Mouse (Mus musculus) urinary bladder, postnatal 10 days (tissue): ENCODE data around the gene Rbm39.
"Not testable (repeated sequence)": the region's sequence is repeated elsewhere in the genome, so short reads cannot be mapped to it uniquely, and the experiment has no call there.

Experiments
- DNase-seq: peaks from one replicate; pipeline ENCODE4 v3.0.0; 2022; ENCODE audit warnings: low spot score

Gene Rbm39

GRCm38 (mm10) chr2:156180094-156180821 lies at the start of gene Rbm39:
Gene Rbm39, minus strand, starts transcription at chr2:156180238.
- DNase-seq, result peak; percentile 100

- no peak for DNase-seq
Measured at GRCm38 (mm10) chr2:156229171-156229570, 49.1 kb upstream of the Rbm39 start.

DNA sequence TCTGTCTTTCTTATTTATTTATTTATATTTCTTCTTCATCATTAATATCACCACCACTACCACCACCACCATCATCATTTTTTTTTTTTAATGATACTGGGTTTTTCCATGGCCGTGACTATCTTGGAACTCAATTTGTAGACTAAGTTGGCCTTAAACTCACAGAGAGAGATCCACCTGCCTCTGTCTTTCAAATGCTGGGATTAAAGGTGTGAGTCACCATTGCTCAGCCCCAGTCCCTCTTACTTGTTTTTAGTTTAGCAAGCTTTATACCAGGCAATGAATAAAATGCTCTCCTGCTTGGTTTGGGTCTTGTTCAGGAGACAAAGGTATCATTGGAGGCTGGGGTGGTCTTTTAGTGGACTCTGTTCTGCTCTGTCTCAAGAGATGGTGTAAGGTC lies 47.7 kb upstream of the Rbm39 start:
- DNase-seq, result no peak

DNA sequence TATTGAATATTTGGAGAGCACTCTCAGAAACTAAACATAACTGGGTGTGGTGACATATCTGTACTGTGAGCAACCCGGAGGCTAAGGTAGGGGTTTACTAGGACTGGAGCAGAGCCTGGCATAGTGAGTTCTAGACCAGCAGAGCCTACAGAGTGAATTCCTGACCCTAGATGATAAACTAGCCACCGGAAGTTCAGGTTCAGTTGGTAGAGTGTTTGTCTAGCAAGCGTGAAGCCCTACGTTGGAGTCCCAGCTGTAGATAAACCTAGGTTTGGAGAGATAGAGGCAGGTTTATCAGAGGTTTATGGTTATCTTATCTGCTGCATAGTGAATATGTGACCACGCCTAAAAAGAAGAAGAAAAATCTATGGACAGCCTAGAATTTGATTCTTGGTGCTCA lies 44.0 kb upstream of the Rbm39 start:
- no peak for DNase-seq

- DNase-seq, result no peak
Measured at GRCm38 (mm10) chr2:156222100-156222499, 42.1 kb upstream of the Rbm39 start.

- DNase-seq, result no peak
Measured at GRCm38 (mm10) chr2:156217786-156218185, 37.7 kb upstream of the Rbm39 start.

- no peak for DNase-seq
Measured at GRCm38 (mm10) chr2:156203917-156204316, 23.9 kb upstream of the Rbm39 start.

DNA sequence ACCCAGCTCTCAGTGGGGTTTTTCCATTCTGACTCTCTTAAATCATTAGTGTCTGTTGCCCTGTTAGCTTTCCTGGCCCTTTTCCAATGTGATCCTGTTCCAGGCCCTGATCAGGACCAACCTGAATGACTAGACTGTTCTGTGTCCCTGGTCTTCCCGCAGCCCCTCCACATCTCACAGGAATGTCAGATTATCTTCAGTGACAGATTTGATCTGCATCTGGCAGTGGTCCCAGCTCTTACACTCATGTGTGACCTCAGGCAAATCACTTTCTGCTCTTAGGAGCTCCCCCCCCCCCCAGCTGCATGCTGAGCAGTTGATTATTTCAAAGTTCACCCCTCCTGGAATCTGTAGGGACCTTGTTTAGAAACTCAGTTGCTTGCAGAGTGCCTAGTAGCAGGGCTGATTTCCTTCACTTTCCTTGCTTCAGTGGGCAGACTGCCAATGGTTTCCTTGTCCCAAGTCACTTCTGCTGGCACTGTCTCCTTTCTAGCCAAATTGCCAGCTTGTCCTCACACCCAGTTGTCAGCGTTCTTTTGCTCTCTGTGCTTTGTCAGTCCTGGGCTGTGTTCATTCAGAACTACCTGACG lies 22.9 kb upstream of the Rbm39 start:
- DNase-seq, result no peak

- DNase-seq, result no peak
Measured at GRCm38 (mm10) chr2:156201486-156201885, 21.4 kb upstream of the Rbm39 start.

DNA sequence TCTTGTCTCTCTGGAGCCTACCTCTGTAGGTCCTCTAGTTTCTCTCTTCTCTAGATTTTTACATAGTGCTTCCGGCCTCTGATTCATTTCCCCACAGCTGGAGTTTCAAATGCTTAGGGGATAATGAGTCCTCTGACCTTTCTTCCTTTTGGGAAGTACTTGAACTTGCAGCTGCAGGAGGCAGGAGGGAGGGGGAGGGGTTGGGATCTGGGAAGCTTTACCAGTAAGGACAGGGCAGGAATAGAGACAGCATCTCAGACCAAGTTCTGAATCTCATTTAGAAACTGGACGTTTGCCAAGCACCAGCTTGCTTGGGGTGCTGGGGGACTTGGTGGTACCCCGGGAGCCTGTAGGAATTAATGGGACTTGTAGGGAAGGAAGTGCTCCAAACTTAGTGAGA lies 19.9 kb upstream of the Rbm39 start:
- DNase-seq, result no peak

- no peak for DNase-seq
Measured at GRCm38 (mm10) chr2:156197129-156197911, 17.3 kb upstream of the Rbm39 start.

DNA sequence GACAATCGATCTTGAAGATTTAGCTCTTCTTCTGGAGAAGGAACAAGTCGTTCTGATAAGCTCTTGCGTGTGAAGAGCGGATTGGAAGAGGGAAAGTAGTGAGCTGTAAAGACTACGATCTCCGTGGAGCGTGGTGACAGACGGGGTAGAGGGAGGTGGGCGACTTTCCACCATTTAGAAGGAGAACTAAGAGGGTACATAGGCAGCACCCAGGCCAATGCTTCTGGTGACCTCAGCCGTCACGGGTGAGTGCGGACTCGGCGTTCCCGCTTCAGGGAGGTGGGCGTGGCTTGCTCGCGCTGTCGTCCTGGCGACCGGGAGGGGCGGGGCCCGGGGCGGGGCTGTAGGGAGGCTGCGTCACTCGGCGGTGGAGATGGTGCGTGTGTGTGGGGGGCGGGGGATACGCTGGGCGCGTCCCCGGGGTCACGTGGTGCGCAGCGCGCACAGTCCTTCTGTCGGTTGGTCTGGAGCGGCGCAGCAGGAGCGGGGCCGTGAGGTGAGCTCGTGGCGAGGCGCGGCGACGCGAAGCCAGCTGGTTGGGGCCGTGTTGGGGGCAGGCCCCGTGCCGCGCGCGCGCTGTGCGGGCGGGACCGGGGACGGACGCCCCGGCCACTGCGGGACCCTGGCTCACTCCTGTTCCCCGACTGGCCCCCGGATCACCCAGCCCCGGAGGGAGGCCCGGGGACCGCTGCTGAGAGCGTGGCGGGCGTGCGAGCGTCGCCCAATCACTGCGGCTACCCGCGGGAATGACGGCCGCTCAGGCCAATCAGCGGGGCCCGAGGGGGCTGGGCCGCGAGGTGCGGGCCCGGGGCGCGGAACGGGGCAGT lies 16.5 kb upstream of the Rbm39 start, which contains the start of gene Phf20:
Gene Phf20 (plus strand): TSS at position 165 of the 827 bp plus-strand sequence.
- peak; percentile 95 for DNase-seq

- DNase-seq, result no peak
Measured at GRCm38 (mm10) chr2:156194571-156194970, 14.5 kb upstream of the Rbm39 start.

- no peak for DNase-seq
Measured at GRCm38 (mm10) chr2:156193066-156193862, 13.2 kb upstream of the Rbm39 start.

- no peak for DNase-seq
Measured at GRCm38 (mm10) chr2:156192068-156192467, 12.0 kb upstream of the Rbm39 start.

DNA sequence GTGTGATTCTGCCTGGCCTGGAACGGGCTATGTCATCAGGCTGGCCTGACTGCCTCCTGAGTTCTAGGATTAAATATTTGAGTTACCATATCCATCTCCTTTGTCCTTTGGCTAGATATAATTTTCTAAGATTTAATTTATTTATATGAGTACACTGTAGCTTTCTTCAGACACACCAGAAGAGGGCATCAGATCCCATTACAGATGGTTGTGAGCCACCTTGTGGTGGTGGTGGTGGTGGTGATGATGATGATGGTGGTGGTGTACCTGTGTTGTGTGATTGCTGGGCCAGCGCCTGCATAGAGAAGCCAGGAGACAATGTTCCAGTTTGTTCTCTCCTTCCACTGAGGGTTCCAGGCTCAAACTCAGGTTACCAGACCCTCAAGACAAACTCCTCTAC lies 11.5 kb upstream of the Rbm39 start:
- DNase-seq, result no peak

DNA sequence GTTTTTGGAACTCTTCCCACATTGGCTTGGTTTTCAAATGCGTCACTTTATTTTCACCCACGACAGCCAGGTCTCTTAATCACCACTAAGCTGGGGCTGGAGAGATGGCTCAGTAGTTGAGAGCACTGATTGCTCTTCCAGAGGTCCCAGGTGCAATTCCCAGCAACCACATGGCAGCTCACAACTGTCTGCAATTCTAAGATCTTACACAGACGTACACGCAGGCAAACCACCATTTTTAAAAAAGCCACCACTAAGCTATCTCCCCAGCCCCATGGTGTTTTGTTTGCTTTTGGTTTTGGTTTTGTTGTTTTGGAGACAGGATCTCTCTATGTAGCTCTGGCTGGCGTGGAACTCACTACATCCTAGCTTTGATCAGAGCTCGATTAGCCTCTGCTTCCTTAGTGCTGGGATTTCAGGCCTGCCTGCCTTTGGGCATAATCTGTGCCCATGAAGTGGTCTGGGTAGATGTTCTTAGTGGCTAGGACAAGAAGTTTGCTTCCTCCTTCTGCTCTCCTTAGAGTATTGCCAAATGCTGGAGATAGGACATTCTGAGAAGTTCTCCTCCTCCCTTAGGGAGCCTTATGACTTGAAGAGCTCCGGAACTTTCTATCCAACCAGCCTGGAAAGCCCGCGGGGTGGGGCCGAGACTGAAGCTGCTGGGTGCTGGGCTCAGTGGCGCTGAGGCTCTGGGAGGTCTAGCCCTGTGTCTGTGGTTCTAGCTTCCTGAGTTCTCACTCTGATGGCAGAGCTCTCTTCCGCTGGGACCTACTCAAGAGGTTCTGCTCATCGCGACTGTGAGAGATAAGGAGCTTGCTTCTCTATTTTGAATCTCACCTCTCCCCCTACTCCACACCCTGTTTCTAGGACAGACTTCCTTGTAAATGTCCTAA lies 10.2 kb upstream of the Rbm39 start:
- no peak for DNase-seq

DNA sequence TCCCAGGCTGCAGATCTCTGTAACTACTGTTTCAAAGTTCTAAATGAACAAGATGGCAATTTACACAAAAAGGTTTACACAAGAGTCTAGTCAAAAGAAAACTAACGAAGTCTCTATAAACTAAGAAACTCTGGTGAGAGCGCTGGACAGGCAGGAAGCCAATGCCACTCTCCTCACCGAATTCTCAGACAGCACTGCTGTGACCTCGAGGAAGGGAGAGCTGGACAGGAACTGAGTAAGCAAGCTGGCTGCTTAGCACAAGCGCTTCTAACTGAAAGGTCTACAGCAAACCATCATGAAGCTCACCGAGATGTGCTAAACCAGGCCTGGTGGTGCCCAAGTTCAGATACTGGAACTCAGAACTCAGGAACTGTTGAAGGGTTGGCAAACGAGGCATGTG lies 9.2 kb upstream of the Rbm39 start:
- not testable (repeated sequence) for DNase-seq

GRCm38 (mm10) chr2:156181592-156181991 lies 1.6 kb upstream of the Rbm39 start:
- no peak for DNase-seq
